Mouse (Mus musculus) midbrain, embryonic 15.5 days (tissue): ENCODE results near the gene Osbpl9. TPM values are rescaled to one million over a fixed set of nuclear protein-coding genes. Genes with fewer than 3 reads are reported as not detected.
A peak's percentile ranks its signal among the peaks of the same experiment; 100 is the strongest.

Experiments used
- ATAC-seq: fragments of 200-750 bp; cut with Nextera tagmentation; replicated peaks from 2 replicates; pipeline ENCODE4 v1.8.0; 2017; ENCODE audit warnings: moderate TSS enrichment
- H3K27ac ChIP-seq: fragments of 300-500 bp; sonication (generic); 2 replicates; pipeline ENCODE4 v1.5.1; 2015; ENCODE audit warnings: mild to moderate bottlenecking, inconsistent platforms
- H3K27me3 ChIP-seq: fragments of 300-500 bp; sonication (generic); replicated peaks from 2 replicates; pipeline ENCODE4 v1.6.1; 2015; ENCODE audit warnings: inconsistent platforms
- H3K36me3 ChIP-seq: fragments of 300-500 bp; sonication (generic); replicated peaks from 2 replicates; pipeline ENCODE4 v1.6.1; 2015; ENCODE audit warnings: inconsistent platforms
- H3K4me1 ChIP-seq: fragments of 300-500 bp; sonication (generic); 2 replicates; pipeline ENCODE4 v1.6.1; 2015; ENCODE audit warnings: inconsistent platforms
- H3K4me2 ChIP-seq: fragments of 300-500 bp; sonication (generic); 2 replicates; pipeline ENCODE4 v1.6.1; 2015; ENCODE audit warnings: inconsistent platforms, mild to moderate bottlenecking, moderate library complexity
- H3K4me3 ChIP-seq: fragments of 300-500 bp; sonication (generic); 2 replicates; pipeline ENCODE4 v1.5.1; 2015; ENCODE audit warnings: mild to moderate bottlenecking, inconsistent platforms
- H3K9ac ChIP-seq: fragments of 300-500 bp; sonication (generic); 2 replicates; pipeline ENCODE4 v1.6.1; 2015; ENCODE audit warnings: mild to moderate bottlenecking, inconsistent platforms
- H3K9me3 ChIP-seq: fragments of 300-500 bp; sonication (generic); 2 replicates; pipeline ENCODE4 v1.6.1; 2016; ENCODE audit warnings: inconsistent platforms
- WGBS: fragments of 180-500 bp; shearing (Covaris S2); methylation state at CpG from one replicate; pipeline ENCODE4 v1.1.7; 2015; ENCODE audit warnings: mixed read lengths; 5-methylcytosine and 5-hydroxymethylcytosine counted together
- polyA plus RNA-seq: library from polyadenylated mRNA; unstranded; fragments of >200 nt; fragmentation: Nextera tagmentation; extraction: Ambion mirVana; gene quantifications from 2 replicates; pipeline ENCODE4 v1.2.1, GENCODE M21; 2015

The Osbpl9 gene
- polyA plus RNA-seq, 1 experiment from 2014 or later: 74.0 TPM

DNA sequence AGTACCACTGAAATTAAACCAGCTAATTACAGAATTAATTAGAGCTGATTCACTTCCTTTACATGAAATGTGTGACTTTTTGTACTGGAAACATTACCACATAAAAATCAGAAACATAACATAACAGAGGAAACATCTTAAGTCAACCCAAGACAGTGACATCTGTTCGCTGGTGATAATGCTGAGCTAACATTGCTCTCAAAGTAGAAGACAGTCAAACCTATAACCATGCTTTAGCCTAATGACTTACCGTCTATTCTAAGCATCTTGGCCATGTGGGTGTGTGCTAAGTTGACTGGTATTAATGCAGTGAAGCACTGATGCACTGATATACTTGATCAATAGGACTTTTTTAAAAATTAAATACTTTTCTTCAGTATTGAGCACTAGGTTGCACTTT, 52.7 kb downstream of the Osbpl9 start:
- Histone ChIP-seq H3K4me1 (peaks cover 13% of the 10 kb centered on the region), H3K9ac (no peak overlapping the region), H3K27me3 (no peaks in the 10 kb centered on the region), H3K4me3 (no peak overlapping the region), H3K27ac (no peak overlapping the region), H3K9me3 (no peaks in the 10 kb centered on the region), H3K4me2 (no peak overlapping the region), H3K36me3 (no peaks in the 10 kb centered on the region)
- no peak for ATAC-seq
- 95% methylated on average over 2 of the region's 2 CpGs for WGBS

DNA sequence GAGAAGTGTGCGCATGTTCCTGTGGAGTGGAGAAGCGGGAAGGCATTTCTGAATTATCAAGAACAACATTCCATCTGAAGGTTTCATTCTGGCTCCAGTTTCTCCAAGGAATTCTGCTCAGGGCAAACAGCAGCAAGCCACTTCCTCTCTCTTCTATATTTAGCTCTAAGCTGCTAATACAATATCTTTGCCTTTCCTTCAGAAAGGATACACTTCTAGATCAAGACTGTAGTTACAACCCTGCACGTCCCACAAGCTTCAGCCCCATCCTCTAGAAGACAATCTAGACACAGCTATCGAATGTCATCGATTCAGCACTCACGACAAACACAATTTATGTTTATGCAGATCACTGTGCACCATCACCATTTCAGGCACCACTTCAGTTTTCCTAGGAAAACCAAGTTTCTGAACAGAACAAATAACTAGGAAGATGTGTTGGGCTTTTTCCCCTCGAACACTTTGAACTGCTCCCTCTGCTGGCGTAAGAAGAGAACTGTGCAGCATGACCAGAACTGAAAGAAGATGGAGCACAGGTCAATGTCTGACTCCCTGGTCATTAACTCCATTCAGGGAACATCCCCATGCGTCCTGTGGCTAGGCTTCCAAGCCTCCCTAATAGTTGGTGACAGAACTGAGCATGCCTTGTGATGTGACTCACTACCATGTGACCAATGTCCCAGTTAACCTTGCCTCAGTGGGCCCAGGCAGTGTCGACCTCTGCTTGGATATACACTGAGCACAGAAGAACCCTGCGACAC, 54.6 kb downstream of the Osbpl9 start:
- H3K4me1 ChIP-seq: no peaks in the 10 kb centered on the region
- H3K4me2 ChIP-seq: no peak overlapping the region
- no peaks in the 10 kb centered on the region for H3K9me3 ChIP-seq
- H3K27me3 ChIP-seq: no peaks in the 10 kb centered on the region
- H3K36me3 ChIP-seq: no peaks in the 10 kb centered on the region
- peak overlapping the region; percentile 43; the same call in 1 of the 2 replicates for H3K27ac ChIP-seq
- no peak overlapping the region for H3K9ac ChIP-seq
- peak; percentile 57 for ATAC-seq
- no peak overlapping the region for H3K4me3 ChIP-seq
- WGBS: 60% methylated on average over 11 of the region's 11 CpGs

DNA sequence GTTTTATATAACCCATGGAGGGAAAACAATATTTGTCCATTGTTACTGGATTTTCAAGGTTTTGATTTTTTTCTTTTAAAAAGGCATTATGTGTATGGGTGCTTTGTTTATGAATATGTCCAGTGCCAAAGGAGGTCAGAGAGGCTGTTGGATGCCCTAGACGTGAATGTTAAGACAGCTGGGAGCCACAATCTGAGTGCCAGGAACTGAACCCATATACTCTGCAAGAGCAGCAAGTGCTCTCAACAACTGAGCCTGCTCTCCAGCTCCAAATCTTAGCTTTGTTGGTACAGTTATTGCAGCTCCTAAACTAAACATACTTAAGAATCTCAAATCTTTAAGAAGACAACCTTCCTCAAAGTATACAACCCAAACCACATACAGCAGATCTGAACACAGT, 59.0 kb downstream of the Osbpl9 start:
- Histone ChIP-seq H3K9ac (no peak overlapping the region), H3K36me3 (no peaks in the 10 kb centered on the region), H3K4me3 (no peak overlapping the region), H3K9me3 (no peaks in the 10 kb centered on the region), H3K4me2 (no peak overlapping the region), H3K4me1 (no peaks in the 10 kb centered on the region), H3K27ac (no peak overlapping the region), H3K27me3 (no peaks in the 10 kb centered on the region)
- ATAC-seq: no peak
- 79% methylated on average over 1 of the region's 1 CpGs for WGBS

DNA sequence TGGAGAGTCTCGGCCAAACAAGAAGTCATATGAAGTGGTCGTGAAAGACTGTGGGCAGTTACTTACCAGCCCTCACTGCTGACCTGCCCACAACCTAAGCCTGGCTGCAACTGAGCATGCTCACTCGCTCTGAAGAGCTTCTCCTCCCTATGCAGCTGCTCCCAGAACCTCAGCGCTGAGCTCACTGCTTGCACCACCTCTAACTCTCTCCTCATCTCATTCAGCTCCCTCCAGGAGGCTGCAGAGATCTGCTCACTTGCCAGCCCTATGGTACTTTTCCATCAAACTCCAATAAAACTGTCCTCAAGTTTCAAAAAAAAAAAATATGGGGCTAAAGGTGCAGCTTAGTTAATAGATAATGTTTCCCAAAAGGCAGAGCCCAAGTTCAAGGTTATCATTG, 63.5 kb downstream of the Osbpl9 start:
- Histone ChIP-seq H3K4me3 (no peak overlapping the region), H3K9ac (no peak overlapping the region), H3K9me3 (no peaks in the 10 kb centered on the region), H3K4me2 (no peak overlapping the region), H3K27ac (no peak overlapping the region), H3K27me3 (no peaks in the 10 kb centered on the region), H3K4me1 (no peaks in the 10 kb centered on the region), H3K36me3 (no peaks in the 10 kb centered on the region)
- ATAC-seq: no peak
- 51% methylated on average over 4 of the region's 4 CpGs for WGBS

DNA sequence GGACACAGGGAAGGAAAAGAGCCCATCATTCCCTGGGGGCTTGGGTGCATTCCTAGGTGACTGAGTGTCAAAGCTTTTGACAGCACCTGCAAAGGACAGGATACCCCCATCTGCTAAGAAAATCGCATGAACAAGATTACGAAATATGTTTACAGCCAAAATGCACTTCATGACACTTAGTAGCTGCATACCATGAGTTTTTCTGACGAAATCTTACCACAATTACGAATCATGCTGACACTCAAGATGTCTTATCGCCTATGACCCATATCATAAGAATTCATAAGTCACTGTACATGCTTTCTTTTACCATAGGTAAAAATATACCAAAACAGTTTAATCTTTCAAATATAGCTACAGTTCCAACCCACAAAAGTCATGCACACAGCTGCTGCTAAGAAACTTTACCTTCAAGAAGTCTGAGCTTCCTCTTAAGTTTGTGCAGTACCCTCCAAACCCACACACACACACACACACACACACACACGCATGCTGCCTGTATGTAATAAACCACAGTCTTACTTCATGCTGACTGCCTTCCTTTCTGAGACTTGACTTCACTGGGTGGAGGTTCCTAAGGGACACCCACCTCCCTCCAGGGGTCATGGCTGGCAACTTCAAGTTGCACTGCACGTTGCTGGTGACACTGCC, 65.5 kb downstream of the Osbpl9 start:
- no peak for ATAC-seq
- 89% methylated on average over 7 of the region's 7 CpGs for WGBS
- H3K9me3 ChIP-seq: no peaks in the 10 kb centered on the region

DNA sequence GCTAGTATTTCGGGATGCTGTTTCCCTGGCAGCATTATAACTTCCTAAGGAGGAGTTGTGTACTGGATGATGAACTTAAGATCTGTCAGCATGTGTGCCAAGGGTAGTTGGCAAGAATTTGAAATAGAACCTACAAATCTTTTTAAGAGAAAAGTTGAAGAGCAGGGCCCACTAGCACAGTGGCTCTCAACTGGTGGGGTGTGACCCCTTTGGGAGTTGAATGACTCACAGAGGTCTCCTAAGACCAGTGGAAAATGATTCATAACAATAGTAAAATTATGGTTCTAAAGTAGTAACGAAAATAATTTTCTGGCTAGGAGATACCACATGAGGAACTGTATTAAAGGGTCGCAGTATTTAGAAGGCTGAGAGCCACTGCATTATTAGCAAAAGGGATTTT, 67.1 kb downstream of the Osbpl9 start:
- H3K4me3 ChIP-seq: no peak overlapping the region
- no peak overlapping the region for H3K27ac ChIP-seq
- H3K4me1 ChIP-seq: no peaks in the 10 kb centered on the region
- no peak for ATAC-seq
- H3K4me2 ChIP-seq: no peak overlapping the region
- no peaks in the 10 kb centered on the region for H3K9me3 ChIP-seq
- no peak overlapping the region for H3K9ac ChIP-seq
- H3K27me3 ChIP-seq: no peaks in the 10 kb centered on the region
- 91% methylated on average over 3 of the region's 3 CpGs for WGBS
- no peaks in the 10 kb centered on the region for H3K36me3 ChIP-seq

More for the DNA sequence above, 65.5 kb downstream of the Osbpl9 start:
- Histone ChIP-seq H3K27me3 (no peaks in the 10 kb centered on the region), H3K36me3 (no peaks in the 10 kb centered on the region), H3K9ac (no peak overlapping the region), H3K4me2 (no peak overlapping the region), H3K27ac (no peak overlapping the region), H3K4me3 (no peak overlapping the region), H3K4me1 (no peaks in the 10 kb centered on the region)

DNA sequence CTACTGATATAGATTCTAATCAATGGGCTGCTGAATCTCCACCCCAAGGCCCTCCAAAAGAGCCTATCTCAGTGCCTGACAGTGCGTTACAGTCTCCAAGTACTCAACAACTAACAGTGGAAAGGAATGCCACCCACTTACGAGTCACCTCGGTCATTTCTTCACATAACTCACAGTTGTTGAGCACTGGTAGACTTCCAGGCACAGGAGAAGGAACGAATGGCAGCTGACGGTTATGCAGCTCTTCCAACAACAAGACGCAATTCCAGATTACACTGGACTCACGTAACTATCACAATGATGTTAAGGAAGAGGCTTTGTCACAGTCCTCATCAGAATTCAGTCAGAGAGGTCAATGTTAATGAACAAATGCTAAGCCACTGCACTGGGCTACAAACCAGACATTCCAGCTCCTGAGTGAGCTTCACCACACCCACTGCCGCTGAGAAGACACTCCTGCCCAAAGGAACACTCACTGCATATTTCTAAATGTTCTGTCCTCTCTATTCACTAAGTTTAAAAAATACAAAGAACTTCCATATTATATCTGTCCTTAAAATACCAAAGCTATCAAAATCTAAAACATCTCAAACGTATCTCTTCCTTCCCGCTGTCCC, 70.7 kb downstream of the Osbpl9 start:
- 91% methylated on average over 10 of the region's 10 CpGs for WGBS
- peaks cover 15% of the 10 kb centered on the region; the same call in 1 of the 2 replicates for H3K4me1 ChIP-seq
- no peak overlapping the region for H3K4me2 ChIP-seq
- H3K4me3 ChIP-seq: no peak overlapping the region
- H3K9ac ChIP-seq: no peak overlapping the region
- no peaks in the 10 kb centered on the region for H3K9me3 ChIP-seq
- no peaks in the 10 kb centered on the region for H3K36me3 ChIP-seq
- no peaks in the 10 kb centered on the region for H3K27me3 ChIP-seq
- ATAC-seq: no peak
- H3K27ac ChIP-seq: no peak overlapping the region

DNA sequence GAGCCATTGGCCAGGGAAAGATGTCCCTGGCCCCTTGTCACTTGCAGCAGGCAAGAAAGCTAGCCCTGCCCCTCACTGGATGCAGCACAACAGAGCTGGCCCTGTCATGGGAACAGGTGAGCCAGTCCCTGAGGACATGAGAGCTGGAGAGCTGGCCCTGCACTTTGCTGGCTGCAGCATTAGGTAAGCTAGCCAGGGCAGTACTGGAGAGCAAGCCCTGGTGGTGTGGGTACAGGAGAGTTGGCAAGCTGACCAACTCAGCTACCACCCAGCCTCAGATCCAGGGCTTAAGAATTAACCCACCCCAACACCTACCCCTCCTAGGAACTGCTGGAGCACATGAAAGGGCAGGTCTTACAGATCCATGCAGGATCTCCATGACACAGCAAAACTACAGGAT, 73.1 kb downstream of the Osbpl9 start:
- Histone ChIP-seq H3K4me2 (no peak overlapping the region), H3K9me3 (no peaks in the 10 kb centered on the region), H3K27me3 (no peaks in the 10 kb centered on the region), H3K27ac (no peak overlapping the region), H3K4me1 (peaks cover 15% of the 10 kb centered on the region; the same call in 1 of the 2 replicates), H3K4me3 (no peak overlapping the region), H3K9ac (no peak overlapping the region), H3K36me3 (no peaks in the 10 kb centered on the region)
- no peak; the same call in 1 of the 2 replicates for ATAC-seq

DNA sequence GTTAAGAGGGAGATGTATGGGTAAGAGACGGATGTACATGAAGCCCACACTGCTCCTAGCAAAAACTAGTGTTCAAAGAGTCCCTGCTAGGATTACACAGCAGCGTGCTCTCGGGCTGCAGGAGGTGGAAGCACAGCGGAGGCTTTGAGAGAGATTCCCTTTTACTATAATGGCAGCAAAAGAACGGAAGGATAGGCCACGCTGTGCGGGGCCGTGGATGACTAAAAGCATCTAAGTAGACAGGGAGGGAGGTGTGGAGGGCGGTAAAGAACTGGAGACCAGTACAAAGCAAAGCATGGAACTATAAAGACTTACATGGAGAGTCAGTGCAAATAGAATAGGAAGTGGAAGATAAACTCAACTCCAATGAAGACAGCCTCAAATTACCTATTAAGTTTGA, 74.1 kb downstream of the Osbpl9 start:
- Histone ChIP-seq H3K9ac (no peak overlapping the region; the same call in 1 of the 2 replicates), H3K27ac (no peak overlapping the region)
- ATAC-seq: peak; percentile 53

DNA sequence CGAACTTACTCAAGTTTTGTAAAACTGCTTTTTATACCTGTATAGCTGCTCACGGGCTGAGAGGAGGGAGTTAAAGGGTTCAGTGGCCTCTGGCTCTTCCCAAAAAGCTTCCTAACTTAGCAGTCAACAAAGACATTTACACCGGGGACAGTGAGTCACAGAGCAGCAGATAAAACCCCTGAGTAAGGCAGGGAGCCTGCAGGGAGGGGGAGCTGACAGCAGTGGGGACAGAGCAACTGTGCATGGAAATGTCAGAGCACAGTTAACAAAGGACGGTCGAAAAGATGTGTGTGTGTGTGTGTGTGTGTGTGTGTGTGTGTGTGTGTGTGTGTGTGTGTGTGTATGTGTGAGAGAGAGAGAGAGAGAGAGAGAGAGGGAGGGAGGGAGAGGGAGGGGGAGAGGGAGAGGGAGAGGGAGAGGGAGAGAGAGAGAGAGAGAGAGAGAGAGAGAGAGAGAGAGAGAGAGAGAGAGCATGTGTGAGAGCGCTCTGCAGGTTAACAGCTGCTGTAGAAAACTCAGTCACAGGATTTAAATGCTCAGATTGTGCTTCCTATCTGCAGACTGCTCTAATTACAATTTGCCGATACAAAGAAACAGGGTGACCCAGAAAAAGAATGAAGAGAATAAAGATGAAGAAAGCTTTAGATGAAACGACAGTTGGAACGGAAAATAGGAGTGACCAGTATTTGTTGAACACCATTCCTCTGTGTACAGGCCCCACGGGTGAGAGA, 75.1 kb downstream of the Osbpl9 start:
- Histone ChIP-seq H3K27ac (no peak overlapping the region), H3K27me3 (no peaks in the 10 kb centered on the region), H3K4me2 (no peak overlapping the region), H3K4me3 (no peak overlapping the region), H3K36me3 (no peaks in the 10 kb centered on the region), H3K4me1 (peaks cover 15% of the 10 kb centered on the region; the same call in 1 of the 2 replicates), H3K9me3 (no peaks in the 10 kb centered on the region), H3K9ac (no peak overlapping the region)
- ATAC-seq: peak; percentile 43; the same call in 1 of the 2 replicates
- 34% methylated on average over 10 of the region's 10 CpGs for WGBS

More for the DNA sequence above, 74.1 kb downstream of the Osbpl9 start:
- Histone ChIP-seq H3K36me3 (no peaks in the 10 kb centered on the region), H3K4me2 (no peak overlapping the region), H3K4me3 (no peak overlapping the region), H3K27me3 (no peaks in the 10 kb centered on the region), H3K4me1 (peaks cover 15% of the 10 kb centered on the region; the same call in 1 of the 2 replicates), H3K9me3 (no peaks in the 10 kb centered on the region)
- WGBS: 53% methylated on average over 9 of the region's 9 CpGs

DNA sequence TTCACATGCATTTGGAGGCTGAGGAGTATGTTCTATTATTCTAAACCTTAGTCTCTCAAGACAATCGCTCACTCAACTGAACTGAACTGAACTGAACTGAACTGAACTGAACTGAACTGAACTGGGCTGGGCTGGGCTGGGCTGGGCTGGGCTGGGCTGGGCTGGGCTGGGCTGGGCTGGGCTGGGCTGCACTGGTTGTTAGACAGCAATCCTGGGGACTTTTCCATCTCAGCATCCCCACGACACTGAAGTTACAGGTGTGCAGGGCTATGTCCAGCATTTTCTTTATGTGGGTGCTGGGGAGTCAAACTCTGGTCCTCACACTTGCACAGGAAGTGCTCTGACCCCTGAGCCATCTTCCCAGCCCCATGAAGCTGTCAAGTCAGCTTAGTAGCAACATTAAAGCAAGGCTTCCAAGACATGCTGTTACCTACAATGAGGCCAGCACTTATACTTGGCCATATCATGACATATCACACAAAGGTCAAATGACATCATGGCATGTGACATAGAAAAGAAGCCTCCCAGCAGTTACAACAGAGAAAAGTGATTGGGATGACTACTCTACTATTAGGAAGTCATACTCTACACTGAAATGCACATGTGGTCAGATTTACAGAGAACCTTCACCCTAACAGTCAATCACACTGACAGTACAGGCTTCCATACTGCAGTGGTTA, 76.2 kb downstream of the Osbpl9 start:
- no peak overlapping the region for H3K27ac ChIP-seq
- H3K9ac ChIP-seq: no peak overlapping the region
- H3K9me3 ChIP-seq: no peaks in the 10 kb centered on the region
- WGBS: 84% methylated on average over 2 of the region's 2 CpGs
- no peak overlapping the region for H3K4me2 ChIP-seq
- ATAC-seq: no peak; the same call in 1 of the 2 replicates
- H3K4me3 ChIP-seq: no peak overlapping the region
- H3K36me3 ChIP-seq: no peaks in the 10 kb centered on the region
- H3K27me3 ChIP-seq: no peaks in the 10 kb centered on the region
- peaks cover 15% of the 10 kb centered on the region; the same call in 1 of the 2 replicates for H3K4me1 ChIP-seq
